Mouse (Mus musculus) heart, adult 11 months (tissue): ENCODE measurements around the gene Slc9a5.

Experiments used
- DNase-seq: peaks from one replicate; pipeline ENCODE4 v3.0.0; 2022

Gene Slc9a5

GRCm38 (mm10) chr8:105413391-105413790, 64.7 kb downstream of the Slc9a5 start, which contains the start of the genes Kctd19 and Lrrc36:
Gene Kctd19, minus strand, starts transcription at chr8:105413502.
Gene Lrrc36, plus strand, starts transcription at chr8:105413571.
- peak; percentile 97 for DNase-seq

GRCm38 (mm10) chr8:105418992-105419391, 70.3 kb downstream of the Slc9a5 start:
- DNase-seq: peak; percentile 24
